Mouse (Mus musculus) liver, adult 2 months (tissue): ENCODE measurements at regions not wholly inside any gene's neighbourhood (a gene's known extent, or its start where the extent isn't known, plus 50 kb on each side); places are given as distances from the start of the nearest gene placed in this dataset.

ENCODE experiments used
- CTCF ChIP-seq: fragments of 200-500 bp; IDR thresholded peaks from 2 replicates; pipeline ENCODE4 v1.5.1; 2011; ENCODE audit warnings: low read depth, low read length, control low read depth
- POLR2A ChIP-seq: fragments of 200-500 bp; IDR thresholded peaks from 2 replicates; pipeline ENCODE4 v1.6.1; 2011; ENCODE audit warnings: low read length, control low read depth; ENCODE audit not compliant: insufficient read depth; ENCODE audit errors: extremely low read depth

DNA sequence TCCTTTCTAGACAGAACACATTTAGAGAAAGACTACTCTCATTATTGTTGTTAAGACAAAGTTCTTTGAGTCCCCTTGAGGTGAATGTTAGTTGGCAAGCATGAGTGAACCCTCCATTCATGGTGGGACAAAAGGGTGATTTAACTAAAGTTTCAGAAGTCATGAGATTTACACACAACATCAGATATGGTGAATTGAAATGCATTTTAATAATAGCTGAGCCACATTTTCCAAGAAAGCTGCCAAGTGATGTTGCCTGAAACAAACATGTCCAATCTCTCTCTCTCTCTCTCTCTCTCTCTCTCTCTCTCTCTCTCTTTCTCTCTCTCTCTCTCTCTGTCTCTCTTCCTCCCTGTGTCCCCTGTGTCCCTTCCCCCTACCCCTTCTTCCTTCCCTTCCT, 303.7 kb downstream of the Pten start:
- no peak for TF ChIP-seq CTCF
- TF ChIP-seq POLR2A: no peak
